Mouse (Mus musculus) forebrain, embryonic 11.5 days (tissue): Measurements from ENCODE around the gene Sowahb. TPM values are rescaled to one million over a fixed set of nuclear protein-coding genes. Genes with fewer than 3 reads are reported as not detected.
A peak's percentile ranks its signal among the peaks of the same experiment; 100 is the strongest.
"Not testable (repeated sequence)": the region's sequence is repeated elsewhere in the genome, so short reads cannot be mapped to it uniquely, and the experiment has no call there.

ENCODE experiments used
- ATAC-seq: fragments of 200-750 bp; cut with Nextera tagmentation; replicated peaks from 2 replicates; pipeline ENCODE4 v1.8.0; 2017; ENCODE audit warnings: moderate TSS enrichment; ENCODE audit not compliant: low FRiP score
- DNase-seq: peaks from one replicate; pipeline ENCODE4 v3.0.0-alpha.2; 2017; ENCODE audit warnings: low spot score
- H3K27ac ChIP-seq: fragments of 300-500 bp; sonication (generic); 2 replicates; pipeline ENCODE4 v1.5.1; 2014; ENCODE audit warnings: low read depth, low read length
- H3K27me3 ChIP-seq: fragments of 300-500 bp; sonication (generic); 2 replicates; pipeline ENCODE4 v1.6.1; 2014; ENCODE audit warnings: mild to moderate bottlenecking, low read length, mixed read lengths; ENCODE audit not compliant: control insufficient read depth, insufficient read depth
- H3K36me3 ChIP-seq: fragments of 300-500 bp; sonication (generic); 2 replicates; pipeline ENCODE4 v1.6.1; 2014; ENCODE audit warnings: mild to moderate bottlenecking, low read length, moderate library complexity, mixed read lengths; ENCODE audit not compliant: control insufficient read depth, insufficient read depth
- H3K4me1 ChIP-seq: fragments of 300-500 bp; sonication (generic); replicated peaks from 2 replicates; pipeline ENCODE4 v1.6.1; 2014; ENCODE audit warnings: low read length, mixed read lengths; ENCODE audit not compliant: control insufficient read depth, insufficient read depth
- H3K4me2 ChIP-seq: fragments of 300-500 bp; sonication (generic); 2 replicates; pipeline ENCODE4 v1.6.1; 2014; ENCODE audit warnings: low read depth, mild to moderate bottlenecking, low read length, moderate library complexity, mixed read lengths; ENCODE audit not compliant: severe bottlenecking
- H3K4me3 ChIP-seq: fragments of 300-500 bp; sonication (generic); 2 replicates; pipeline ENCODE4 v1.5.1; 2014; ENCODE audit warnings: low read depth, low read length
- H3K9ac ChIP-seq: fragments of 300-500 bp; sonication (generic); 2 replicates; pipeline ENCODE4 v1.6.1; 2014; ENCODE audit warnings: low read length
- H3K9me3 ChIP-seq: fragments of 300-500 bp; sonication (generic); 2 replicates; pipeline ENCODE4 v1.6.1; 2016; ENCODE audit warnings: low read length, mixed read lengths; ENCODE audit not compliant: control insufficient read depth
- WGBS: fragments of 180-500 bp; shearing (Covaris S2); extraction: QIAGEN DNeasy Blood & Tissue Kit; methylation state at CpG from one replicate; pipeline ENCODE4 v1.1.7; 2014; 5-methylcytosine and 5-hydroxymethylcytosine counted together
- polyA plus RNA-seq: library from polyadenylated mRNA; unstranded; fragments of >200 nt; fragmentation: Nextera tagmentation; extraction: Ambion mirVana; gene quantifications from 2 replicates; pipeline ENCODE4 v1.2.1, GENCODE M21; 2014

Gene Sowahb
- polyA plus RNA-seq, 1 experiment from 2014 or later: 0.16 TPM

DNA sequence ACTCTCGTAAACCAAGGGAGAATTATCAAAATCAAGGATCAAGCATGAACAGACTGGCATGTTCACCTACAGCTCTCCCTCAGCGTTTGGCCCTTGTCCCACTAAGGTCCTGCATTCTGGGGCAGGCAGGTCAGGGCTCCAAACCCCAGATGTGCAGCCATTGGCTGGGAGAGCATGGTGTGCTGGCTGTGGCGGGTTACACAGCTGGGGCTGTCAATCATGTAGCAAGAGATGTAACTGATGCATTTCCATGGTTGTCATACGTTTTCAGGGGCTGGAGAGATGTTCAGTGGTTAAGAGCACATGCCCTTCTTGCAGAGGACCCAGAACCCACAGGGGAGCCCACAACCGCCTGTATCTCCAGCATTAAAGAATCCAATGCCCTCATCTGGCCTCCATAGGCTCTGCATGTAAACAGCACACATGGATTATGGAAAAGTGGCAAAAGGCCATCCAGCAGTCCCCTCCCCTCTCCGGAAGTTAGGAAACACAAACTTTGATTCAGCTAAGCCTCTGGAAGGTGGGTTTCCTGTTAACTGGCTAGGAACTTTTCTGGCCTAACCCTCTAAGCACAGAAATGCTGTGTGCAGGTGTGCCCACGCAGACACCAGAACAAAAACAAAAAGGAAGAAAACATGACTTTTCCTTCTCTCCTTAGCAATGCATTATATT lies 22.6 kb downstream of the Sowahb start:
- WGBS: 66% methylated on average over 7 of the region's 7 CpGs

DNA sequence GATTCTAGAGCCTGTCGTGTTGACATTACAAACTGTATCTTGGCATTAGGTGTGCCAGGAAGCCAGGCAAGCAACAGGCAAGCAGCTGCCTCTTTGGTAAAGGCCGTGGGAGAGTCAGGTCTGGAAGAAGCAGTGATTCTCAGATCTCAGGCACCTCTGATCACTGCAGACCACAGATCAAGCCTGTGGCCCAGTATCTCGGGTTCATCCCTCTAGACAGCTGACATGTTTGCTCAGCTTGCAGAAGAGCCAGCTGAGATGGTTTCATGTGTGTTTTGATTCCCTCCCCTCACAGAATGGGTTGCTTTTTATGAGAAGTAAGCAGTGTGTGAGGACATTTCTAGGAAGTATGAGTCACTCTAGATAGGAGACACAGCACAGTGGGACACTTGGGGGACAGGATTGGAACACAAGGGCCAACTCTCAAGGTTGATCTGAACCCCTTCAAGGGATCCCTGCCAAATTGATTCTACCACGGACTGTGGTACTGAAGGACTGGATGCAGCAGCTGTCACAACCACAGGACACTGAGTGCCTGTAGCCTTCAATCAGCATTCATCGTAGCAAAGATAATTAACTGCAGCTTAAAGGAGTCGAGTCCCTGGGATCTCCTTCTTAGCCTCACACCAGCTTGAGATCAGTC lies 24.7 kb downstream of the Sowahb start:
- ATAC-seq (no peak), DNase-seq (no peak)
- no peaks in the 10 kb centered on the region for H3K9me3 ChIP-seq
- no peaks in the 10 kb centered on the region for H3K27me3 ChIP-seq
- no peak overlapping the region for H3K9ac ChIP-seq
- no peak overlapping the region for H3K4me3 ChIP-seq
- WGBS: 77% methylated on average over 6 of the region's 6 CpGs
- H3K4me1 ChIP-seq: no peaks in the 10 kb centered on the region
- H3K4me2 ChIP-seq: no peak overlapping the region
- H3K27ac ChIP-seq: no peak overlapping the region
- no peaks in the 10 kb centered on the region for H3K36me3 ChIP-seq

More for the DNA sequence above, 22.6 kb downstream of the Sowahb start:
- H3K27ac ChIP-seq: no peak overlapping the region
- H3K4me2 ChIP-seq: no peak overlapping the region
- H3K9me3 ChIP-seq: no peaks in the 10 kb centered on the region
- no peaks in the 10 kb centered on the region for H3K27me3 ChIP-seq
- H3K9ac ChIP-seq: no peak overlapping the region
- no peak overlapping the region for H3K4me3 ChIP-seq
- no peaks in the 10 kb centered on the region for H3K36me3 ChIP-seq
- H3K4me1 ChIP-seq: 0 out of 2 replicates have a peak, but pooled peaks cover 2% of the 10 kb centered on the region
- no peak for ATAC-seq
- no peak for DNase-seq

DNA sequence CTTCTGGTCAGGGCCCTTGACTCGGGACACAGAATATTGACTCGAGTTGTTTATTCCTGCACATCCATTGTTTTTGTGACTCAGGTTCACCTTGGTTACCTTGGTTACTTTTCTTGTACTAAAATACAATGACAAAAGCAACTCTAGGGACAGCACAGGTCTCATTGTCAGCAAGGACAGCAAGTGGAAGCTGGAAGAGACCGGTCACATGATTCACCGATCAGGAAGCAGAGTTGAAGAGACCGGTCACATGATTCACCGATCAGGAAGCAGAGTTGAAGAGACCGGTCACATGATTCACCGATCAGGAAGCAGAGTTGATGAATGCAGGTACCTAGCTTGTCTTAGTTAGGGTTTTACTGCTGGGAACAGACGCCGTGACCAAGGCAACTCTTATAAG lies 25.6 kb downstream of the Sowahb start:
- not testable (repeated sequence) for H3K27me3 ChIP-seq, DNase-seq, H3K9ac ChIP-seq, H3K27ac ChIP-seq, H3K4me2 ChIP-seq, H3K9me3 ChIP-seq, H3K4me1 ChIP-seq, H3K36me3 ChIP-seq, ATAC-seq, H3K4me3 ChIP-seq
- 97% methylated on average over 10 of the region's 10 CpGs for WGBS

DNA sequence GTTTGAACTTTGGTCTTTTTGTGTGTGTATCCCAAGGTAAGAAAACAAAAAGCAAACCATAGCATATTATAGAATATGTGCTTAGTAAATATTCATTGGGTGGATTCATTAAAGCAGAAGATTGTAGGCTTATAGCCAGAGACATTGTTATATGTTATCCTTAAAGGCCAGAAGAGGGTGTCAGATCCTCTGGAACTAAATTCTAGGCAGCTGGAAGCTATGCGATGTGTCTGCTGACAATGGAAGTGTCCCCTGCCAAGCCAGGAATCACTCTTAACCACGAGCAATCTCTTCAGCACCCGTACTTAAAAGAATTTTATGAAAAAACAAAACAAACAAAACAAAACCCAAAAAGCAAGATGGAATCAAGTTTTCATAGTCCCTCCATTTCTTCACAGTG lies 27.1 kb downstream of the Sowahb start:
- H3K4me2 ChIP-seq: no peak overlapping the region
- DNase-seq: no peak
- H3K27ac ChIP-seq: no peak overlapping the region
- no peaks in the 10 kb centered on the region for H3K27me3 ChIP-seq
- no peak overlapping the region for H3K9ac ChIP-seq
- no peaks in the 10 kb centered on the region for H3K4me1 ChIP-seq
- no peak for ATAC-seq
- H3K4me3 ChIP-seq: no peak overlapping the region
- 86% methylated on average over 3 of the region's 3 CpGs for WGBS
- no peaks in the 10 kb centered on the region for H3K36me3 ChIP-seq
- H3K9me3 ChIP-seq: no peaks in the 10 kb centered on the region

DNA sequence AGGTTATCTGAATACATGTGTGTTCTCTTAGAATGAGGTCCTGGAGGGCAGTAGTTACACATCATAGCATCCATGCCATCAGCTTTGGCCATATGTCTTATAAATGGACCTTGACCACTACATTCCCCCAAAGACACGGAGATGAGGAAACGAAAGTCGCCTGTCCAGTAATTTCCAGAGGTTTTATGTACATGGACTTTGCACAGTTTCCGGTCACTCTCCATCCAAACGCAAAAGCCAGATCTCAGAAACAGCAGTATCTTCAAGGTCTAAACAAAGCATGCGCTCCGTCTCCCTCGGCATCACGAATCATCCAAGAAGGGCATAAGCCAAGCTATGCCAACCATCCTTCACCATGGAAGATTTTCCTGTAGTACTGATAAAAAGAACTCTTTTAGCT lies 36.6 kb downstream of the Sowahb start:
- Histone ChIP-seq H3K27ac (no peak overlapping the region), H3K4me3 (no peak overlapping the region), H3K9ac (no peak overlapping the region), H3K4me2 (no peak overlapping the region), H3K9me3 (no peaks in the 10 kb centered on the region), H3K27me3 (no peaks in the 10 kb centered on the region), H3K36me3 (no peaks in the 10 kb centered on the region), H3K4me1 (no peaks in the 10 kb centered on the region)
- no peak for ATAC-seq
- DNase-seq: no peak
- WGBS: 96% methylated on average over 9 of the region's 9 CpGs

DNA sequence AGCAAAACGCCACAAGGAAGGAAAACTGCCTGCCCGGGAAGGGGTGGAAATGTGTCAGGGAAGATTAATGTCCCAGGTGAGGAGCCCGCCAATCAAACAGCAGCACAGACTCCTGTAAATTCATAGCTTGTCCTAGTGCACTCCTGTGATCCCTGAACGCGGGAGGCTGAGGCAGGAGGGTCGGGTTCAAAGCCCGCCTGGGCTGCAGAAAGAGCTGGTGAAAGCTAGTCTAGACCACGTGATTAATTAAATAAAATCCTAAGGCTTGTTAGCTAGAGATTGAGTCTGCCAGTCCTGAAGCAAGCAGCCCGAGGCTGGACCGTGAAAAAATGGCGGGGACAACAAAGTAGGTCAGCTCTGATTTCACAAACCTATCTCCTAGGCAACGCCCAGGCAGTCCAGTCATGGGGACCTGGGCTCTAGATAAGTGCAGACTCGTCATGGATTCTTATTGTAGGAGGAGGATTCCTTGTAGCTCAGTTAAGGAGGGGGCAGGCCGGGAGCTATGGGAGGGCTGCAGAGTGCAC lies 38.9 kb downstream of the Sowahb start:
- H3K4me1 ChIP-seq: no peaks in the 10 kb centered on the region
- 56% methylated on average over 14 of the region's 14 CpGs for WGBS
- H3K9ac ChIP-seq: no peak overlapping the region
- no peak overlapping the region for H3K4me3 ChIP-seq
- H3K4me2 ChIP-seq: peak overlapping the region; percentile 36; the same call in 1 of the 2 replicates
- ATAC-seq (peak; percentile 66), DNase-seq (peak; percentile 54)
- H3K27me3 ChIP-seq: no peaks in the 10 kb centered on the region
- H3K36me3 ChIP-seq: no peaks in the 10 kb centered on the region
- no peak overlapping the region for H3K27ac ChIP-seq
- H3K9me3 ChIP-seq: no peaks in the 10 kb centered on the region

DNA sequence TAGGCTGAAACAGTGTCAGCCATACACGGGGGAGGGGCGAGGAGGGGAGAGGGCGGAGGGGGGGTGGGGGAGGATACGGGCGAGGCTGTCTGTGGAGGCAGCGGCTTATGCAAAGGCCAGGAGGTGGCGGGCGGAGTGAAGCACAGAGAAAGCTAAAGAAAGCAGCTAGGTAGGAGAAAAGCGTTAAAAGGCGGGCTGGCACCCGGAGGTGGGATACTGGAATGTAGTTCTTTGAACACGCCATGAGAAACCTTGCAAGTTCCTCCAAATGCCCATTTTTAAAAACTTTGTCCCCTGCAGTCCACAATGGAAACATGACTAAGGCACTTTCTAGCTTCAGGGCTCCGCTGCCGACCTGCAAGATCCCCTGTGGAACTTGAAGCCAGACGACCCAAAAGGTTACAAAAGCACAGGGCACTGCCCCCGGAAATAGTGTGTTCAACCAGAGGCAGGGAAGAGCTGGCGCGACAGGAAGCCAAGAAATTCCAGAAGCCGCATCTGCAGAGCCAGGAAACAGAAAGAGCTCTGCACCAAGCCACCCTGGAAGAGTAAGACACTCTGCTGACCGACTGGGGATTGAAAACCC lies 39.5 kb downstream of the Sowahb start:
- 8% methylated on average over 20 of the region's 20 CpGs for WGBS

DNA sequence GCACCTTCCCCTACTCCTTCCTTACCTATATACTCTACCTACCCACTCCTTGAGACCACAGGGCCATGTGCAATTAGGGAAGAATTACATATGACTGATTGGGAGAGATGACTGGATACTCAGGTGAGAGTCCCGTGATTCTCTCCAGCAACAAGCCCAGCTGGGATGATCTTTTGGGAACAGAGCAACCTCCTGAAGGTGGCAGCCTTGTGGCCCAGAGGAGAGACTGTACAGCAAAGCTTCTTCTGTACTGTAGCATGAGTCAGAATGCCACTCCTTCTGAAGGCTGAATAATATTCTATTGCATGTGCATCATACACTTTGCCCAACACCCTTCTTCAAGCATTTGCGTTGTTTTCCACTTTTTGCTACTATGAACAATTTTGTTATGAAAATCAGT lies 42.2 kb downstream of the Sowahb start:
- no peaks in the 10 kb centered on the region for H3K4me1 ChIP-seq
- no peak overlapping the region for H3K9ac ChIP-seq
- ATAC-seq (no peak), DNase-seq (no peak)
- H3K9me3 ChIP-seq: no peaks in the 10 kb centered on the region
- H3K4me2 ChIP-seq: no peak overlapping the region
- H3K4me3 ChIP-seq: no peak overlapping the region
- no peaks in the 10 kb centered on the region for H3K27me3 ChIP-seq
- no peaks in the 10 kb centered on the region for H3K36me3 ChIP-seq
- 87% methylated on average over 2 of the region's 2 CpGs for WGBS
- H3K27ac ChIP-seq: no peak overlapping the region

More for the DNA sequence above, 39.5 kb downstream of the Sowahb start:
- no peaks in the 10 kb centered on the region for H3K27me3 ChIP-seq
- peak overlapping the region; percentile 36; the same call in 1 of the 2 replicates for H3K4me2 ChIP-seq
- no peaks in the 10 kb centered on the region for H3K4me1 ChIP-seq
- no peaks in the 10 kb centered on the region for H3K9me3 ChIP-seq
- no peaks in the 10 kb centered on the region for H3K36me3 ChIP-seq
- ATAC-seq (0 out of 2 replicates have a peak, but pooled peaks have one; percentile 33), DNase-seq (peak; percentile 72)
- H3K9ac ChIP-seq: no peak overlapping the region
- H3K27ac ChIP-seq: 0 out of 2 replicates have a peak overlapping the region, but pooled peaks have one; percentile 18
- H3K4me3 ChIP-seq: no peak overlapping the region
